Mouse (Mus musculus) left cerebral cortex, postnatal 36 days (tissue): ENCODE measurements around the gene Rap1b. TPM values are rescaled to one million over a fixed set of nuclear protein-coding genes. Genes with fewer than 3 reads are reported as not detected.

Experiments
- DNase-seq, 2 experiments: peaks; one replicate each; pipeline ENCODE4 v3.0.0; 2021 to 2022; ENCODE audit warnings: low spot score in 2 of 2, mixed read lengths in 1 of 2
- intact Hi-C: fragments of 180-260 bp; cut with DNase I; formaldehyde crosslinking; loops from one replicate; pipeline ENCODE4 v1.15.1; 2025
- total RNA-seq, 2 experiments: library from RNA; stranded (reverse); gene quantifications; 2 replicates each; pipeline ENCODE4 v1.2.3; 2021

Gene Rap1b
- total RNA-seq, 2 experiments from 2014 or later: 60.2 to 62.8 TPM

GRCm38 (mm10) chr10:117776281-117777102, 69.3 kb downstream of the Rap1b start:
- intact Hi-C loops: no loop called here
- no peak for DNase-seq

- intact Hi-C loops: no loop called here
- DNase-seq: no peak
These were observed 70.3 kb downstream of the Rap1b start for GRCm38 (mm10) chr10:117775401-117776144.

GRCm38 (mm10) chr10:117774817-117775120, 71.1 kb downstream of the Rap1b start:
- DNase-seq: no peak
- intact Hi-C loops: no loop called here

GRCm38 (mm10) chr10:117774011-117774816, 71.6 kb downstream of the Rap1b start:
- intact Hi-C loops: no loop called here
- DNase-seq: no peak

GRCm38 (mm10) chr10:117773106-117773720, 72.6 kb downstream of the Rap1b start:
- no peak for DNase-seq
- intact Hi-C loops: no loop called here

- no peak for DNase-seq
- intact Hi-C loops: no loop called here
These were observed 73.3 kb downstream of the Rap1b start for GRCm38 (mm10) chr10:117772364-117773105.

GRCm38 (mm10) chr10:117771131-117771510, 74.7 kb downstream of the Rap1b start:
- intact Hi-C loops: no loop called here

GRCm38 (mm10) chr10:117770286-117771130, 75.3 kb downstream of the Rap1b start:
- DNase-seq: no peak
- intact Hi-C loops: no loop called here

More at GRCm38 (mm10) chr10:117771131-117771510, 74.7 kb downstream of the Rap1b start:
- DNase-seq: no peak

GRCm38 (mm10) chr10:117769541-117770285, 76.1 kb downstream of the Rap1b start:
- intact Hi-C loops: no loop called here
- DNase-seq: no peak

- intact Hi-C loops: no loop called here
- no peak for DNase-seq
These were observed 77.7 kb downstream of the Rap1b start for GRCm38 (mm10) chr10:117768141-117768440.

- no peak for DNase-seq
- intact Hi-C loops: no loop called here
These were observed 78.3 kb downstream of the Rap1b start for GRCm38 (mm10) chr10:117767286-117768140.

GRCm38 (mm10) chr10:117766896-117767160, 79.0 kb downstream of the Rap1b start:
- DNase-seq: no peak
- intact Hi-C loops: no loop called here

GRCm38 (mm10) chr10:117766111-117766895, 79.5 kb downstream of the Rap1b start:
- DNase-seq: no peak
- intact Hi-C loops: no loop called here

GRCm38 (mm10) chr10:117765116-117765894, 80.5 kb downstream of the Rap1b start:
- intact Hi-C loops: no loop called here

GRCm38 (mm10) chr10:117764598-117764997, 81.2 kb downstream of the Rap1b start:
- intact Hi-C loops: no loop called here
- no peak for DNase-seq

More at GRCm38 (mm10) chr10:117765116-117765894, 80.5 kb downstream of the Rap1b start:
- DNase-seq: no peak
